Mouse (Mus musculus) adrenal gland, adult 2 months (tissue): Measurements from ENCODE around the gene Rxra. TPM values are rescaled to one million over a fixed set of nuclear protein-coding genes. Genes with fewer than 3 reads are reported as not detected.

Source experiments
- DNase-seq: peaks from one replicate; pipeline ENCODE4 v3.0.0; 2021
- polyA plus RNA-seq: library from polyadenylated mRNA; depleted of rRNA; stranded (reverse); fragments of >200 nt; gene quantifications from 2 replicates; pipeline ENCODE4 v1.2.3, GENCODE M21; 2012; rRNA removed
- total RNA-seq, 2 experiments: library from RNA; stranded (reverse); gene quantifications; 2 replicates each; pipeline ENCODE4 v1.2.3; 2021

Gene Rxra
- total and polyA plus RNA-seq, 3 experiments = 59.4 to 84.5 (median 71.6) TPM

DNA sequence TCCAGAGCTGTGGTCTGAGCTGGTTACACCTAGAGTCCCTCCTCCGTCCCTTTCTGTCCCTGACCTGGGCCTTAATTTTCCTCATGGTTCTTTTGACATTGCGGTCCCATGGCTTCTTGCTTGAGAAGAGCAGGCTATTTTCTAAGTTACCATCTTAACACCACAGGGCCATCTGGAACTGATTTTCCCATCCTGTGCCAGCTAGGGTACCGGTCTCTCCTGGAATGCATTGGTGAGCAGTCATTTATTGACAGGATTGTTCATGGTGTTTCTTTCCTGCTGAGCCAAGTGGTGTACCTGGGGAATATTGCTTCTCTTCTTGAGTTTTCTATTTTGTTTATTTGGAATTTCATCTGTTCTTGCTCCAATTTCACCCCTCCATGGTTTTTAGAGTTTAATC, 131.4 kb downstream of the Rxra start:
- DNase-seq = no peak

DNA sequence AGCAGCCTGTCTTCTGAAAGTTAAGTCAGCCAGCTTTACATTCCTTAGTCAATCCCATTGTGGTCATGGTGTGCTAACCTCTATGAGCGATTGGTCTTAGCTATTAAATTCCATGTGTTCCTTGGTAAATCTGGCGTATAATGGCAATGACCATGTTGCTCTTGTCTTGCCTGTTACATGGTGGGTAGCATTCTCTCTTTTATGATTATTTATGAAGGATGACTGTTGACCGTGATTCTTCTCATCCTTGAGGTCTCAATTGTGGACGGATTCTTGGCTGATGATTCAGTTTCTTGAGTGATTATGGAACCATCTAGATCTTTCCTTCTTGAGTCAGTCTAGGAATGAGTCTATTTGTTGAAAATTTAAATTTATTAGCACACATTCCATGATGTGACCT, 133.7 kb downstream of the Rxra start:
- DNase-seq = no peak

Other genes with a start within 250 kb of the Rxra start
- 10 to 100 TPM; 20.1 to 27.6 TPM for gene Vav2, start 249.4 kb upstream of the Rxra start, total RNA-seq
- gene Vav2, start 249.4 kb upstream of the Rxra start, polyA plus RNA-seq = 29.7 and 30.9 TPM in 2 replicates
- gene Brd3os, start 234.1 kb upstream of the Rxra start, total RNA-seq = 10 to 100 TPM in 1 of 2 experiments, 1 to 10 TPM in 1; 6.2 to 17.2 TPM
- gene Brd3os, start 234.1 kb upstream of the Rxra start, polyA plus RNA-seq = 46.0 and 60.2 TPM in 2 replicates
- gene Brd3, start 168.8 kb upstream of the Rxra start, total RNA-seq = 10 to 100 TPM; 56.9 to 61.6 TPM
- 59.3 and 60.1 TPM in 2 replicates for gene Brd3, start 168.8 kb upstream of the Rxra start, polyA plus RNA-seq
- gene Wdr5, start 161.3 kb upstream of the Rxra start, total RNA-seq = 10 to 100 TPM; 30.5 TPM
- gene Wdr5, start 161.3 kb upstream of the Rxra start, polyA plus RNA-seq = 50.0 and 52.5 TPM in 2 replicates
- 10 to 100 TPM; 36.4 to 37.1 TPM for gene Col5a1, start 210.0 kb downstream of the Rxra start, total RNA-seq
- gene Col5a1, start 210.0 kb downstream of the Rxra start, polyA plus RNA-seq = 20.1 and 21.3 TPM in 2 replicates